Mouse (Mus musculus) forebrain, embryonic 16.5 days (tissue): ENCODE measurements around the gene Slc43a2. TPM values are rescaled to one million over a fixed set of nuclear protein-coding genes. Genes with fewer than 3 reads are reported as not detected.

Source experiments
- ATAC-seq: fragments of 200-750 bp; cut with Nextera tagmentation; 2 replicates; pipeline ENCODE4 v1.8.0; 2017; ENCODE audit warnings: mild to moderate bottlenecking, moderate library complexity
- H3K27ac ChIP-seq: fragments of 300-500 bp; sonication (generic); 2 replicates; pipeline ENCODE4 v1.5.1; 2014; ENCODE audit warnings: low read length, control low read depth
- H3K27me3 ChIP-seq: fragments of 300-500 bp; sonication (generic); replicated peaks from 2 replicates; pipeline ENCODE4 v1.6.1; 2014; ENCODE audit warnings: low read length; ENCODE audit not compliant: control insufficient read depth, insufficient read depth
- H3K36me3 ChIP-seq: fragments of 300-500 bp; sonication (generic); 2 replicates; pipeline ENCODE4 v1.6.1; 2014; ENCODE audit not compliant: control insufficient read depth, insufficient read depth
- H3K4me1 ChIP-seq: fragments of 300-500 bp; sonication (generic); replicated peaks from 2 replicates; pipeline ENCODE4 v1.6.1; 2014; ENCODE audit warnings: low read length; ENCODE audit not compliant: control insufficient read depth, insufficient read depth
- H3K4me2 ChIP-seq: fragments of 300-500 bp; sonication (generic); 2 replicates; pipeline ENCODE4 v1.6.1; 2014; ENCODE audit warnings: mild to moderate bottlenecking, low read length, control low read depth
- H3K4me3 ChIP-seq: fragments of 300-500 bp; sonication (generic); replicated peaks from 2 replicates; pipeline ENCODE4 v1.5.1; 2014; ENCODE audit warnings: mild to moderate bottlenecking, low read length, control low read depth
- H3K9ac ChIP-seq: fragments of 300-500 bp; sonication (generic); replicated peaks from 2 replicates; pipeline ENCODE4 v1.6.1; 2014; ENCODE audit warnings: low read depth, low read length, control low read depth
- H3K9me3 ChIP-seq: fragments of 300-500 bp; sonication (generic); 2 replicates; pipeline ENCODE4 v1.6.1; 2016; ENCODE audit warnings: low read length; ENCODE audit not compliant: control insufficient read depth
- WGBS: fragments of 180-500 bp; shearing (Covaris S2); extraction: QIAGEN DNeasy Blood & Tissue Kit; methylation state at CpG from one replicate; pipeline ENCODE4 v1.1.7; 2014; 5-methylcytosine and 5-hydroxymethylcytosine counted together
- polyA plus RNA-seq: library from polyadenylated mRNA; unstranded; fragments of >200 nt; fragmentation: Nextera tagmentation; extraction: Ambion mirVana; gene quantifications from 2 replicates; pipeline ENCODE4 v1.2.1, GENCODE M21; 2015

The Slc43a2 gene
- polyA plus RNA-seq, 1 experiment from 2014 or later: 16.4 TPM

GRCm38 (mm10) chr11:75525531-75526125, 5.9 kb upstream of the Slc43a2 start:
- no peak overlapping the region for H3K4me3 ChIP-seq
- H3K27ac ChIP-seq: no peak overlapping the region
- H3K9ac ChIP-seq: no peak overlapping the region
- 85% methylated on average over 15 of the region's 15 CpGs for WGBS
- no peaks in the 10 kb centered on the region for H3K27me3 ChIP-seq
- no peak for ATAC-seq
- no peaks in the 10 kb centered on the region for H3K9me3 ChIP-seq
- no peak overlapping the region for H3K4me2 ChIP-seq
- H3K36me3 ChIP-seq: no peaks in the 10 kb centered on the region
- 0 out of 2 replicates have a peak, but pooled peaks cover under 1% of the 10 kb centered on the region for H3K4me1 ChIP-seq

GRCm38 (mm10) chr11:75526943-75527342, 4.6 kb upstream of the Slc43a2 start:
- Histone ChIP-seq H3K4me3 (no peak overlapping the region), H3K4me2 (no peak overlapping the region), H3K36me3 (no peaks in the 10 kb centered on the region), H3K27me3 (no peaks in the 10 kb centered on the region), H3K4me1 (0 out of 2 replicates have a peak, but pooled peaks cover 2% of the 10 kb centered on the region), H3K9me3 (no peaks in the 10 kb centered on the region), H3K27ac (no peak overlapping the region), H3K9ac (no peak overlapping the region)
- WGBS: 88% methylated on average over 6 of the region's 6 CpGs
- ATAC-seq: no peak

- no peak overlapping the region for H3K27ac ChIP-seq
- no peaks in the 10 kb centered on the region for H3K9me3 ChIP-seq
- H3K27me3 ChIP-seq: no peaks in the 10 kb centered on the region
- H3K4me3 ChIP-seq: no peak overlapping the region
- H3K4me2 ChIP-seq: no peak overlapping the region
- H3K9ac ChIP-seq: no peak overlapping the region
- WGBS: 55% methylated on average over 4 of the region's 4 CpGs
- H3K36me3 ChIP-seq: no peaks in the 10 kb centered on the region
- ATAC-seq: no peak
- peaks cover 18% of the 10 kb centered on the region for H3K4me1 ChIP-seq
Observed at GRCm38 (mm10) chr11:75529771-75530170, 1.7 kb upstream of the Slc43a2 start.

GRCm38 (mm10) chr11:75530325-75530724, 1.2 kb upstream of the Slc43a2 start:
- Histone ChIP-seq H3K36me3 (no peaks in the 10 kb centered on the region), H3K4me1 (peaks cover 23% of the 10 kb centered on the region), H3K4me3 (peak overlapping the region; percentile 78), H3K4me2 (peak overlapping the region; percentile 95), H3K27ac (peak overlapping the region; percentile 96), H3K9me3 (no peaks in the 10 kb centered on the region), H3K27me3 (no peaks in the 10 kb centered on the region), H3K9ac (peak overlapping the region; percentile 82)
- ATAC-seq: peak; percentile 48; the same call in 1 of the 2 replicates
- 0% methylated on average over 10 of the region's 10 CpGs for WGBS

GRCm38 (mm10) chr11:75530845-75531373, 585 bp upstream of the Slc43a2 start:
- WGBS: under 1% methylated on average over 31 of the region's 31 CpGs
- H3K27ac ChIP-seq: peak overlapping the region; percentile 96
- peaks cover 27% of the 10 kb centered on the region for H3K4me1 ChIP-seq
- peak overlapping the region; percentile 78 for H3K4me3 ChIP-seq
- H3K27me3 ChIP-seq: no peaks in the 10 kb centered on the region
- peak overlapping the region; percentile 82 for H3K9ac ChIP-seq
- H3K4me2 ChIP-seq: peak overlapping the region; percentile 95
- no peaks in the 10 kb centered on the region for H3K9me3 ChIP-seq
- peak; percentile 14 for ATAC-seq
- no peaks in the 10 kb centered on the region for H3K36me3 ChIP-seq

- Histone ChIP-seq H3K4me3 (peak overlapping the region; percentile 78), H3K9me3 (no peaks in the 10 kb centered on the region), H3K36me3 (no peaks in the 10 kb centered on the region), H3K27ac (peak overlapping the region; percentile 96), H3K9ac (peak overlapping the region; percentile 82), H3K27me3 (no peaks in the 10 kb centered on the region), H3K4me1 (peaks cover 28% of the 10 kb centered on the region), H3K4me2 (peak overlapping the region; percentile 95)
- ATAC-seq: 0 out of 2 replicates have a peak, but pooled peaks have one; percentile 5
- WGBS: 11% methylated on average over 38 of the region's 38 CpGs
Observed at GRCm38 (mm10) chr11:75532340-75533277, 1.1 kb downstream of the Slc43a2 start.

GRCm38 (mm10) chr11:75533314-75534015, 2.0 kb downstream of the Slc43a2 start:
- Histone ChIP-seq H3K27ac (no peak overlapping the region), H3K36me3 (no peaks in the 10 kb centered on the region), H3K4me1 (peaks cover 36% of the 10 kb centered on the region), H3K4me3 (peak overlapping the region; percentile 78), H3K4me2 (peak overlapping the region; percentile 95), H3K27me3 (no peaks in the 10 kb centered on the region), H3K9ac (peak overlapping the region; percentile 44; the same call in 1 of the 2 replicates), H3K9me3 (no peaks in the 10 kb centered on the region)
- no peak for ATAC-seq
- WGBS: 85% methylated on average over 6 of the region's 6 CpGs

GRCm38 (mm10) chr11:75534286-75535033, 3.0 kb downstream of the Slc43a2 start:
- Histone ChIP-seq H3K27ac (no peak overlapping the region), H3K9ac (no peak overlapping the region), H3K9me3 (no peaks in the 10 kb centered on the region), H3K4me2 (peak overlapping the region; percentile 35), H3K4me3 (no peak overlapping the region), H3K27me3 (no peaks in the 10 kb centered on the region), H3K4me1 (peaks cover 36% of the 10 kb centered on the region), H3K36me3 (no peaks in the 10 kb centered on the region)
- ATAC-seq: no peak
- 40% methylated on average over 4 of the region's 4 CpGs for WGBS
